Mouse (Mus musculus) stomach, embryonic 16.5 days (tissue): Measurements from ENCODE around the gene Banf1. TPM values are rescaled to one million over a fixed set of nuclear protein-coding genes. Genes with fewer than 3 reads are reported as not detected.
"Not testable (repeated sequence)": the region's sequence is repeated elsewhere in the genome, so short reads cannot be mapped to it uniquely, and the experiment has no call there.

Experiments used
- ATAC-seq: fragments of 200-750 bp; cut with Nextera tagmentation; 2 replicates; pipeline ENCODE4 v1.8.0; 2017; ENCODE audit warnings: moderate number of reproducible peaks, moderate TSS enrichment; ENCODE audit not compliant: insufficient read depth, low FRiP score
- H3K27ac ChIP-seq: fragments of 300-500 bp; sonication (generic); 2 replicates; pipeline ENCODE4 v1.5.1; 2014; ENCODE audit warnings: low read length
- H3K27me3 ChIP-seq: fragments of 300-500 bp; sonication (generic); 2 replicates; pipeline ENCODE4 v1.6.1; 2014; ENCODE audit warnings: low read length, control low read depth, mixed read lengths; ENCODE audit not compliant: control insufficient read depth, insufficient read depth
- H3K36me3 ChIP-seq: fragments of 300-500 bp; sonication (generic); 2 replicates; pipeline ENCODE4 v1.6.1; 2014; ENCODE audit warnings: low read length; ENCODE audit not compliant: control insufficient read depth, insufficient read depth
- H3K4me1 ChIP-seq: fragments of 300-500 bp; sonication (generic); 2 replicates; pipeline ENCODE4 v1.6.1; 2014; ENCODE audit warnings: low read length, control low read depth, mixed read lengths; ENCODE audit not compliant: control insufficient read depth, insufficient read depth
- H3K4me2 ChIP-seq: fragments of 300-500 bp; sonication (generic); 2 replicates; pipeline ENCODE4 v1.6.1; 2014; ENCODE audit warnings: low read depth, low read length, mixed read lengths
- H3K4me3 ChIP-seq: fragments of 300-500 bp; sonication (generic); replicated peaks from 2 replicates; pipeline ENCODE4 v1.5.1; 2014; ENCODE audit warnings: mild to moderate bottlenecking, low read length
- H3K9ac ChIP-seq: fragments of 300-500 bp; sonication (generic); 2 replicates; pipeline ENCODE4 v1.6.1; 2014; ENCODE audit warnings: low read length
- H3K9me3 ChIP-seq: fragments of 300-500 bp; sonication (generic); replicated peaks from 2 replicates; pipeline ENCODE4 v1.6.1; 2016; ENCODE audit warnings: low read length, control low read depth; ENCODE audit not compliant: control insufficient read depth
- WGBS: fragments of 180-500 bp; shearing (Covaris S2); extraction: QIAGEN DNeasy Blood & Tissue Kit; methylation state at CpG from one replicate; pipeline ENCODE4 v1.1.7; 2014; 5-methylcytosine and 5-hydroxymethylcytosine counted together
- polyA plus RNA-seq: library from polyadenylated mRNA; unstranded; fragments of >200 nt; fragmentation: Nextera tagmentation; extraction: Ambion mirVana; gene quantifications from 2 replicates; pipeline ENCODE4 v1.2.1, GENCODE M21; 2015

The Banf1 gene
- polyA plus RNA-seq, 1 experiment from 2014 or later: 400 TPM

- Histone ChIP-seq H3K9ac (peak within 1 kb of the TSS; percentile 90), H3K27ac (peak within 1 kb of the TSS; percentile 96), H3K4me3 (peak within 1 kb of the TSS; percentile 70), H3K4me2 (peak within 1 kb of the TSS; percentile 80), H3K9me3 (no peaks in the 10 kb centered on the region), H3K27me3 (no peaks in the 10 kb centered on the region), H3K4me1 (peaks cover 16% of the 10 kb centered on the region), H3K36me3 (peaks cover 7% of the 10 kb centered on the region)
- under 1% methylated on average over 91 of the region's 92 CpGs for WGBS
- ATAC-seq: peak; percentile 95
Measured at GRCm38 (mm10) chr19:5366175-5367052, 554 bp downstream of the Banf1 start, which contains the start of gene Eif1ad. Gene Eif1ad, plus strand, starts transcription at chr19:5366741.

- no peaks in the 10 kb centered on the region for H3K27me3 ChIP-seq
- peak overlapping the region; percentile 70 for H3K4me3 ChIP-seq
- H3K36me3 ChIP-seq: peaks cover 7% of the 10 kb centered on the region
- peak overlapping the region; percentile 90 for H3K9ac ChIP-seq
- no peak for ATAC-seq
- H3K9me3 ChIP-seq: no peaks in the 10 kb centered on the region
- H3K27ac ChIP-seq: 0 out of 2 replicates have a peak overlapping the region, but pooled peaks have one; percentile 8
- peaks cover 16% of the 10 kb centered on the region for H3K4me1 ChIP-seq
- WGBS: 17% methylated on average over 11 of the region's 11 CpGs
- H3K4me2 ChIP-seq: peak overlapping the region; percentile 80
Measured at GRCm38 (mm10) chr19:5365751-5366150, 1.2 kb downstream of the Banf1 start.

- Histone ChIP-seq H3K27me3 (no peaks in the 10 kb centered on the region), H3K27ac (no peak overlapping the region)
Measured at GRCm38 (mm10) chr19:5364124-5364523, 2.8 kb downstream of the Banf1 start.

GRCm38 (mm10) chr19:5362186-5362585 lies 4.8 kb downstream of the Banf1 start:
- no peak overlapping the region for H3K9ac ChIP-seq
- no peaks in the 10 kb centered on the region for H3K27me3 ChIP-seq
- 78% methylated on average over 2 of the region's 2 CpGs for WGBS
- no peak overlapping the region for H3K4me2 ChIP-seq
- no peak overlapping the region for H3K4me3 ChIP-seq
- H3K9me3 ChIP-seq: no peaks in the 10 kb centered on the region
- peaks cover 6% of the 10 kb centered on the region for H3K4me1 ChIP-seq
- H3K36me3 ChIP-seq: peaks cover 3% of the 10 kb centered on the region; the same call in 1 of the 2 replicates
- H3K27ac ChIP-seq: no peak overlapping the region
- ATAC-seq: no peak

More at GRCm38 (mm10) chr19:5364124-5364523, 2.8 kb downstream of the Banf1 start:
- no peak overlapping the region for H3K4me3 ChIP-seq
- no peaks in the 10 kb centered on the region for H3K9me3 ChIP-seq
- peaks cover 16% of the 10 kb centered on the region for H3K4me1 ChIP-seq
- no peak overlapping the region for H3K4me2 ChIP-seq
- 73% methylated on average over 2 of the region's 2 CpGs for WGBS
- no peak for ATAC-seq
- H3K36me3 ChIP-seq: peaks cover 3% of the 10 kb centered on the region; the same call in 1 of the 2 replicates
- no peak overlapping the region for H3K9ac ChIP-seq

- H3K27me3 ChIP-seq: no peaks in the 10 kb centered on the region
- no peak overlapping the region for H3K4me3 ChIP-seq
- no CpG with 5 or more reads among the region's 1 CpGs for WGBS
- H3K9ac ChIP-seq: no peak overlapping the region
- no peaks in the 10 kb centered on the region for H3K4me1 ChIP-seq
- H3K4me2 ChIP-seq: no peak overlapping the region
- H3K9me3 ChIP-seq: no peaks in the 10 kb centered on the region
- H3K36me3 ChIP-seq: no peaks in the 10 kb centered on the region
- no peak for ATAC-seq
- H3K27ac ChIP-seq: no peak overlapping the region
Measured at GRCm38 (mm10) chr19:5356080-5356479, 10.9 kb downstream of the Banf1 start.

GRCm38 (mm10) chr19:5353609-5354008 lies 13.4 kb downstream of the Banf1 start:
- no peak for ATAC-seq
- no peaks in the 10 kb centered on the region for H3K36me3 ChIP-seq
- H3K9ac ChIP-seq: no peak overlapping the region
- H3K4me1 ChIP-seq: no peaks in the 10 kb centered on the region
- no peaks in the 10 kb centered on the region for H3K27me3 ChIP-seq
- no peaks in the 10 kb centered on the region for H3K9me3 ChIP-seq
- H3K4me2 ChIP-seq: no peak overlapping the region
- WGBS: 57% methylated on average over 2 of the region's 2 CpGs
- no peak overlapping the region for H3K27ac ChIP-seq
- no peak overlapping the region for H3K4me3 ChIP-seq

- not testable (repeated sequence) for H3K9me3 ChIP-seq, ATAC-seq, H3K4me1 ChIP-seq, H3K27ac ChIP-seq, H3K27me3 ChIP-seq, H3K36me3 ChIP-seq
- WGBS: 61% methylated on average over 6 of the region's 6 CpGs
- H3K4me2 ChIP-seq: peak within 1 kb of the TSS; percentile 57
- peak within 1 kb of the TSS; percentile 35 for H3K4me3 ChIP-seq
- peak within 1 kb of the TSS; percentile 72 for H3K9ac ChIP-seq
Measured at GRCm38 (mm10) chr19:5349502-5349873, 17.5 kb downstream of the Banf1 start, which contains the start of gene Cst6. Gene Cst6, minus strand, starts transcription at chr19:5349574.

- peak; percentile 45; the same call in 1 of the 2 replicates for ATAC-seq
- Histone ChIP-seq H3K4me3 (peak overlapping the region; percentile 35), H3K4me2 (peak overlapping the region; percentile 57), H3K4me1 (no peaks in the 10 kb centered on the region), H3K9ac (peak overlapping the region; percentile 72), H3K27ac (no peak overlapping the region), H3K27me3 (no peaks in the 10 kb centered on the region), H3K9me3 (no peaks in the 10 kb centered on the region), H3K36me3 (no peaks in the 10 kb centered on the region)
- 5% methylated on average over 34 of the region's 34 CpGs for WGBS
Measured at GRCm38 (mm10) chr19:5348526-5349501, 18.2 kb downstream of the Banf1 start.
